Mouse (Mus musculus) cerebellum, adult 18-20 months (tissue): Measurements from ENCODE around the gene Trp53bp1.
A peak's percentile ranks its signal among the peaks of the same experiment; 100 is the strongest.

ENCODE experiments used
- DNase-seq, 2 experiments: peaks; one replicate each; pipeline ENCODE4 v3.0.0; 2021

Trp53bp1 gene

GRCm38 (mm10) chr2:121244099-121244498 lies 27.1 kb downstream of the Trp53bp1 start:
- DNase-seq = no peak

- no peak for DNase-seq
Measured at GRCm38 (mm10) chr2:121239426-121239825, 31.8 kb downstream of the Trp53bp1 start.

- DNase-seq = no peak
Measured at GRCm38 (mm10) chr2:121235460-121236072, 35.6 kb downstream of the Trp53bp1 start.

GRCm38 (mm10) chr2:121228135-121228534 lies 43.1 kb downstream of the Trp53bp1 start:
- no peak for DNase-seq

GRCm38 (mm10) chr2:121223010-121223409 lies 48.2 kb downstream of the Trp53bp1 start:
- DNase-seq = peak; percentile 81 to 85

- DNase-seq = no peak
Measured at GRCm38 (mm10) chr2:121219994-121220393, 51.2 kb downstream of the Trp53bp1 start.

GRCm38 (mm10) chr2:121219177-121219576 lies 52.0 kb downstream of the Trp53bp1 start:
- no peak for DNase-seq

GRCm38 (mm10) chr2:121214491-121214890 lies 56.7 kb downstream of the Trp53bp1 start:
- peak; percentile 11 to 17 for DNase-seq

GRCm38 (mm10) chr2:121206541-121206940 lies 64.7 kb downstream of the Trp53bp1 start:
- no peak for DNase-seq

GRCm38 (mm10) chr2:121204276-121204675 lies 66.9 kb downstream of the Trp53bp1 start:
- DNase-seq = no peak

GRCm38 (mm10) chr2:121195466-121195865 lies 75.7 kb downstream of the Trp53bp1 start:
- DNase-seq = no peak

- no peak for DNase-seq
Measured at GRCm38 (mm10) chr2:121188530-121188929, 82.7 kb downstream of the Trp53bp1 start.

- DNase-seq = peak in 1 of 2 experiments; percentile 12
Measured at GRCm38 (mm10) chr2:121184142-121184541, 87.1 kb downstream of the Trp53bp1 start.

- peak; percentile 83 to 87 for DNase-seq
Measured at GRCm38 (mm10) chr2:121183431-121183830, 87.8 kb downstream of the Trp53bp1 start.

- no peak for DNase-seq
Measured at GRCm38 (mm10) chr2:121178828-121179479, 92.3 kb downstream of the Trp53bp1 start.

GRCm38 (mm10) chr2:121170980-121171742 lies 100.0 kb downstream of the Trp53bp1 start, which contains the start of gene Zscan29:
Gene Zscan29, minus strand, starts transcription at chr2:121171125.
- DNase-seq = peak; percentile 88 to 92

GRCm38 (mm10) chr2:121170481-121170971 lies 100.7 kb downstream of the Trp53bp1 start, which contains the start of gene Tubgcp4:
Gene Tubgcp4, plus strand, starts transcription at chr2:121170654.
- no peak for DNase-seq

- peak; percentile 28 to 40 for DNase-seq
Measured at GRCm38 (mm10) chr2:121169902-121170301, 101.3 kb downstream of the Trp53bp1 start.

GRCm38 (mm10) chr2:121169173-121169572 lies 102.0 kb downstream of the Trp53bp1 start:
- DNase-seq = no peak

- DNase-seq = no peak
Measured at GRCm38 (mm10) chr2:121153100-121153499, 118.1 kb downstream of the Trp53bp1 start.

- DNase-seq = no peak
Measured at GRCm38 (mm10) chr2:121149679-121150078, 121.5 kb downstream of the Trp53bp1 start.
